Mouse (Mus musculus): ENCODE data around the gene Mnd1.

Mnd1 gene

DNA sequence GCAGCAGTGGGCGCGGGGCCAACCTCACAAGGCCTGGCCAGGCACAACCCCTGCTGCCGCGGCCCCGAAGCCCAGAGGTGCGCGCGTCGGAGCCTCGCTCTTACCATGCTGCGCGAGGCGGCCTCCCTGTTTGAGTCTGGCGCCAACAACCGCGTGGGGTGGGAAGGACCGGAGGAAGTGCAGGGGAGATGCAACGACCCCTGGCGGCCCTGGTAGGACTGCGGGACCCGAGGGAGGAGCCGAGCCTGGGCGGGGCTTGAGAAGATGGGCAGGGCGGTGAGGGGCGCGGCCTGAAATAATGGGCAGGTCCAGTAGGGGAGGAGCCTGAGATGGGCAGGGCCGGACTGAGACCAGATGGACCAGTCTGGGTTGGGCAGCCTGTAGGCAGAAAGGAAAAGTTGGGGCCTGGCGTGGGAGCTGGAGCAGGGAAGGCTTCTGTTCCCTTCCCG lies at the start of gene Mnd1:
Gene Mnd1, minus strand, starts transcription at position 229 of the 449 bp plus-strand sequence.
- in situ Hi-C loops (cut with MseI, MboI): no loop called here

- in situ Hi-C loops (cut with MseI, MboI): no loop called here
Observed at GRCm38 (mm10) chr3:84204640-84205039, 49.1 kb upstream of the Mnd1 start.

DNA sequence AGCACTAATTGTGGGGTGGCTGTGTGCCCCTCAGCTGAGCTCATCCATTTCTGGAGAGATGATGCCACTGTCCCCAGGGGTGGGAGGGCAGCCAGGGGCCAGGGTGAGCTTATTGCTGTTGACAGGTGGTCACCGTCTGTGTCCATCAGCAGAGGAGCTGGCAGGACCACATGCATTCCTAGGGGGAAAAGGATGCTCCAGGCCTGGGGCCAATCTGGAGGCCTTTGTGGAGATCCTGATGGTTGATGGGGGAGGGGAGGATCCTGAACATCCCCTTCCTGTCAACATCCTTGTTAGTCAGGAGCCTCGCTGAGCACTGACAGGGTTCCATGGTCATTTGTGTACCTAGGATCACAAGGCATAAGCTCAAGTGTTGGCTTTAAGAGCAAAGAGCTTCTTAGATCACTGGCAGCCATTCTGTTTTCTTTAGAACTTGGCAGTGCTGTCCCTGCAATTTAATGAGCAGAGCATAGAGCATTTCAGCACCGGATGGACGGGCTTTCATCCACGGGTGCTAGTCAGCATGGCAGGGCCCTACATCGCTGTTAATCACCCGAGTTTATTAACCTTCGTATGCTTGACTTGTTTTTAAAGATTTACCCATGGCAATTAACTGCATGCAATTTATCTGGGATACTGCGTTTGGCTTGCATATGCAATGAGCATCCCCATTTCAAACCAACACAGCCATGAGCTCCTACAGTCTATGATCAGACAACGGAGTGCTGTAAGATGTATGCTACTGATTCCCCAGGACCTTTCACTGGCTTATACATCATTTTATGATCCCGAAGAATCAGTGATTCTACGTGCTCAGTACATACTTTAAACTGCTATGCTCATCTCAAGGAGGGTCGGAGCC lies 45.2 kb upstream of the Mnd1 start:
- in situ Hi-C loops (cut with MseI, MboI): no loop called here

- in situ Hi-C loops (cut with MseI, MboI): no loop called here
Observed at GRCm38 (mm10) chr3:84199516-84199915, 43.9 kb upstream of the Mnd1 start.

- in situ Hi-C loops (cut with MseI, MboI): no loop called here
Observed at GRCm38 (mm10) chr3:84198229-84198628, 42.6 kb upstream of the Mnd1 start.

GRCm38 (mm10) chr3:84193881-84194280 lies 38.3 kb upstream of the Mnd1 start:
- in situ Hi-C loops (cut with MseI, MboI): no loop called here

GRCm38 (mm10) chr3:84191141-84191881 lies 35.7 kb upstream of the Mnd1 start:
- in situ Hi-C loops (cut with MseI, MboI): no loop called here

DNA sequence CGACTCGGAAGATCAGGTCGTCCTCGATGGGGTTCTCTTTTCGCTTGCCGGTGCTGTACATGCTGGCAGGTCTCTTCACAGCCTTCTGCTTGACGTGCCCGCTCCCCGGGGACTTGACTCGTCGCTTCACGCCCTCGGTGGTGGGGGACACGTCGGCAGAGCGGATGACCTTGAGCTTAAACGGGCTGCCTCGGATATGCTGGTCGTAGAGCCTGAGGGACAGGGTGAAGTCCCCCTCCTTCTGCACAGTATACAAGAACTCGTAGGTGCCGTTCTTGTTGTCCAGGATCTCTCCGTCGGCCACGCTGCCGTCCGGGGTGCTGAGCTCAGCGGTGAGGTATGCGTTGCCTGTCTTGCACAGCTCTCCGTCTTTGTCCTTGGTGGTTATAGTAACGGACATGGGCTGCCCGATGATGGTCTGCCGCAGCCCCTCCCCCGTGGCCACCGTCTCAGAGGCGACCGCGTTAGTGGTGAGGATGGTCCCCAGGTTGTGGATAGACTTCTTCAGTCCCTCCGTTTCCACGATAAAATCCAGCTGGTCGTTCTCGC lies 35.0 kb upstream of the Mnd1 start:
- in situ Hi-C loops (cut with MseI, MboI): no loop called here

DNA sequence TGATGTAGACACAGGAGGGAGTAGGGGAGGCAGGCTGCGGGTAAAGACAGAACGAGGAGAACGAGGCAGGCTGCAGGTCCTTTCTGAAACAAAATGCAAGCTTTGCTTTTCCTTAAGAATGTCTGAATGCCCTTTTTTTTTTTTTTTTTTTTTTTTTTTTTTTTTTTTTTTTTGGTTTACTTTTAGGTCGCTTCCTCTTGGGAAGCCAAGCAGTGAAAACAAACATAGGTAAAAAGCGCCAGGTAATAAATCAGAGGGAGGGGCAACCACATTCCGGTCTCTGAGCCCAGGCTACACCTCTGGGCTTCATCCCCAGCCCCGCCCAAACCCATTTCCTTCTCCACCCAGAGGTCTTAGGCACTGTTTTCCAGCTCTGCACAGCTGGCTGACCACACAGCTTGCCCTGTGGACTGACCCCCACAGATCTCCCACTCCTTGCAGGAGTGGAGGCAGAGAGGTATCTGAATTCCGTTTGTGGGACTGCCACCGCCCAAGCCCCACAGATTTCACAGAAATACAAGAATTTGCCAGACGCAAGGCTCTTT lies 34.1 kb upstream of the Mnd1 start:
- in situ Hi-C loops (cut with MseI, MboI): no loop called here

DNA sequence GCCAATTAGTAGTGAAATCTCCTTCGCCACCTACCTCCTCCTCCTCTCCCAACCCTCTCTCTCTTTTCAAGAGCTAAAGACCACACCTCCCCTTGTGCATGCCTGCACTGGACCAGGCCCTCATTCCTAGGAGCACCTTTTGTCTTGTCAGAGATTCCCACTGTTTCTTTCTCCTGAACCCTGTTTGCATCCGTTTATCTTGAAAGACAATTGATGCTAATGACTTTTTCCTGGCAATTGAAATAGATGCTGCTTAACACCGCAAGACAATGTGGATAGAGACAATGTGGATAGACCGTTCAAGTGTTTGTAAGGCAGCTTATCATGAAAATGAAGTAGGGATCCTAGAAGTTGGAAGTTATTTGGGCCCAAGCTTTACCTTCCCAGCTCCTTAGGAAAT lies 26.1 kb upstream of the Mnd1 start:
- in situ Hi-C loops (cut with MseI, MboI): no loop called here

GRCm38 (mm10) chr3:84181102-84181501 lies 25.5 kb upstream of the Mnd1 start:
- in situ Hi-C loops (cut with MseI, MboI): no loop called here

DNA sequence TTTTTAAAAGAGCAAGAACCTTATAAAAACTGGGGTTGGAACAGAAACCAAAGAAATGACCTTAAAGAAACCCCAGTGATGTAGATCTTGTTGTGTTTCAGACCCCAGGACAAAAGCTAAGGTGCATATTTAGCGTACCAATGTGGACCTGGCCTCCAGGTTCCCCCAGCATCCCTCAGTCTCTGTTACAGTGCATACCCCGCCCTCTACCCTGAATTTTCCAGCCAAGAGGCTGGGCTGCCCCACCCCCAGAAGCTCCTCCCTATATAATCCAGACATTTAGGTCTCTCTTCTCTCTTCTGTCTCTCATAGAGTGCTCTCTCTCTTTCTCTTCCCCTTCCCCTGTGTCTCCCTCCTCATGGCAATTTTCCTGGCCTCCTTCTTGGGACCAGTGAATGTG lies 24.7 kb upstream of the Mnd1 start:
- in situ Hi-C loops (cut with MseI, MboI): no loop called here

DNA sequence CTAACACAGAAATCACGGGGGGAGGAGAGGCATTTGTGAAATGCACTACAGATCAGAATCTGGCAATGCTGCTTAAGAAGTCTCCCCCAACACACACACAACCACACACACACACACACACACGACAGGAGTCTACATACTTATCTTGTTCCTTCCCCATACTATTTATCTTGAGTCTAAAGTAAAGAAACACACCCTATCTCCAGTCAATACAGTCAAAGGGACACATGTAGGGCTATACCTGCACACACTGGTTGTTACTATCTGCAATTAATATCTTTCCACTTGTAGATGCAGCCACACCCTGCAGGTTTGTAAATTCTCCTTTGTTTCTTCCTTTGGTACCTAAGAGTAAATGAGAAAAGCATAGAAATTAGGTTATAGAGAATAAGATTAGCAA lies 22.2 kb upstream of the Mnd1 start:
- in situ Hi-C loops (cut with MseI, MboI): loop anchor here (5.0 kb wide), 3 partner anchors 49 to 134 kb away; partner anchors contain the start of gene Trim2 (in 1 of the 2)

GRCm38 (mm10) chr3:84175337-84176315 lies 20.0 kb upstream of the Mnd1 start:
- in situ Hi-C loops (cut with MseI, MboI): loop anchor here (5.0 kb wide), 3 partner anchors 52 to 137 kb away; partner anchors contain the start of gene Trim2 (in 1 of the 2)

GRCm38 (mm10) chr3:84173581-84174154 lies 18.1 kb upstream of the Mnd1 start, which contains the start of gene Gm6525:
Gene Gm6525, plus strand, starts transcription at chr3:84174104.
- in situ Hi-C loops (cut with MseI, MboI): no loop called here

GRCm38 (mm10) chr3:84172406-84172805 lies 16.8 kb upstream of the Mnd1 start:
- in situ Hi-C loops (cut with MseI, MboI): no loop called here

DNA sequence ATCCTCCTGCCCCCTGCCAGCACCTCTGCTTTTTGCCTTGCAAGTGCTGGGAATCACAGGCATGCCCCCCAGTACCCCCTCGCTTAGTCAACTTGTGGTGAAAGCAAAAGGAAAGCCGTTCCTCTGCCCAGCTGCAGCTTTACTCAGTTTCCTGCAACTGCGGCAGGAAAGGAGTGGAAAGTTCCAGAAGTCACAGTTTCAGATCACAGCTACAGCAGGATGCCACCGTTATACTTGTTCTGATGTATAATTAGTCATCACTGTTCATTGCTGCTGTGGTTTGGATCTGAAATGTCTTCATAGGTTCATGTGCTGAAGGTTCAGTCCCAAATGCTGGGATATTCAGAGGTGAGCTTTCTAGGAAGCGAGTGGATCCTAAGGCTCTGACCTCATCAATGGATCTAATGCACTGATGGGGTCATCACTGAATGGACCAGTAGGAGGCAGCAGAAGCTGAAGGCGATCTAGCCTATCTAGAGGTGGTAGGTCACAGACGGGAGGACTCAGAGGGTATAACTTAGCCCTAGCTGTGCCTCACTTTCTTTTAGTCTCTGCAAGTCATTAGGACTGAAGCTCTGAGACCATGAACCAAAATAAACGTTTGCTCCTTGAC lies 13.9 kb upstream of the Mnd1 start:
- in situ Hi-C loops (cut with MseI, MboI): no loop called here

DNA sequence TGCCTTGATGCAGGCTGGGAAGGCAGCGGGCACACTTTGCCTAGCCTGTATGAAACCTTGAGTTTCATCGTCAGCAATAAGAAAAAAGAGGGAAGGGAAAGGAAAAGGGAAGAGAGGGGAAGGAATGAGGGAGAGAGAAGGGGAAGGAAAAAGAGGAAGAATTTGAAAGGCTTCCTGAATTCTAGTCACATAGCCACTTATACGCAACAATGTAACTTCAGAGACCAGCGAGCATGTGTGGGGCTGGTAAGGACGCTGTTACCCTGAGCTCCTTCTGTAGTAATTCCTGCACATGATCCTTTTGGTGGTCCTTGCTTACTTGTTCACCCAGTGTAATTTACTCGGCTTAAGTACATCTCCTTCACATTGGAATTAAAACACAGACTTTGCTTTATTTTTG lies 13.4 kb upstream of the Mnd1 start:
- in situ Hi-C loops (cut with MseI, MboI): no loop called here

DNA sequence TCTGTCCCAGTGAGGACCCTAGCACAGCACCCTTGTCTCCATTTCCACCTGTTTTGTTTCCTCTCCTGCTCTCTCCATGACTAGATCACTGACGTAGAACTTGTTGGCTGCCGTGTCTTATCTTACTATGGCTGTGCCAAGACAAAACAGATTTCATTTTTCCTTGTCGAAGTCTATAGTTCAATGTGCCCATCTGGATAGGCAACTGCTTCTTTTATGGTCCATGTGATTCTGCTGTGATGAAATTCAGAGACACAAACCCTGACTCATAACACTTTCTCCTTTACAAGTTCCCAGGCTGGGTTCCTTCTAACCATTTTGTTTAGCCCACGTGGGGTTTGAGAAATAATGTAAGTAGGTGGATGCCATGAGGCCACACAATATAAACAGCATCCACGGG lies 10.5 kb upstream of the Mnd1 start:
- in situ Hi-C loops (cut with MseI, MboI): no loop called here

DNA sequence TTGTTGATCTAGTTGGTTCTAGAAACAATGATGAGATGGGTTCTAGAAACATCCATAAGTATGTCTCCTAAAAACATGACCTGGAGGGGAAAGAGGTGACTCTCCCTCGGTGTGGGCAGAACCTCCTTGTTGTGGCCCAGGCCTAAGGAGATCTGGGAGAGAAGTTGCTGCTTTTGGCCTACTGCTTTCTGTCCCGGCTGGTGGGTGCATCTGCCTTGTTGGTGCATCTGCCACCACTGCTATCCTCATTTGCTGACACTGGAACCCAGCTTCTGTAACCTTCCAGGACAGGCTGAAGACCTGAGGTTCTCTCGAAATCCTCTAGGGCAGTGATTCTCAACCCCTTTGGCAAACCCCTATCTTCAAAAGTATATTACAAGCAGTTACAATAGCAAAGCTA lies 9.8 kb upstream of the Mnd1 start:
- in situ Hi-C loops (cut with MseI, MboI): no loop called here

All from mouse trophoblast stem cell (cell line).